Mouse (Mus musculus) embryonic fibroblast, embryonic 13.5 days (primary cell): ENCODE measurements at regions not wholly inside any gene's neighbourhood (a gene's known extent, or its start where the extent isn't known, plus 50 kb on each side); places are given as distances from the start of the nearest gene placed in this dataset.

ENCODE experiments used
- CTCF ChIP-seq: IDR thresholded peaks from 2 replicates; pipeline ENCODE4 v1.5.1; 2011; ENCODE audit warnings: mild to moderate bottlenecking, control low read depth, low read length, moderate library complexity, borderline replicate concordance; ENCODE audit not compliant: insufficient read depth
- POLR2A ChIP-seq: IDR thresholded peaks from 2 replicates; pipeline ENCODE4 v1.6.1; 2011; ENCODE audit warnings: low read depth, mild to moderate bottlenecking, control low read depth, low read length, moderate library complexity

GRCm38 (mm10) chr15:31134891-31135290 is 89.2 kb upstream of the Dap start:
- TF ChIP-seq POLR2A: no peak
- no peak for TF ChIP-seq CTCF
